Mouse (Mus musculus) liver, postnatal 0 days (tissue): Measurements from ENCODE around the gene Dtnb.

Source experiments
- CTCF ChIP-seq: sonication (generic); IDR thresholded peaks from 2 replicates; pipeline ENCODE4 v1.5.1; 2016; ENCODE audit warnings: antibody characterized with exemption, low read depth
- EP300 ChIP-seq: IDR thresholded peaks from 2 replicates; pipeline ENCODE4 v1.6.1; 2016; ENCODE audit warnings: antibody characterized with exemption, low read depth, mild to moderate bottlenecking

DNA sequence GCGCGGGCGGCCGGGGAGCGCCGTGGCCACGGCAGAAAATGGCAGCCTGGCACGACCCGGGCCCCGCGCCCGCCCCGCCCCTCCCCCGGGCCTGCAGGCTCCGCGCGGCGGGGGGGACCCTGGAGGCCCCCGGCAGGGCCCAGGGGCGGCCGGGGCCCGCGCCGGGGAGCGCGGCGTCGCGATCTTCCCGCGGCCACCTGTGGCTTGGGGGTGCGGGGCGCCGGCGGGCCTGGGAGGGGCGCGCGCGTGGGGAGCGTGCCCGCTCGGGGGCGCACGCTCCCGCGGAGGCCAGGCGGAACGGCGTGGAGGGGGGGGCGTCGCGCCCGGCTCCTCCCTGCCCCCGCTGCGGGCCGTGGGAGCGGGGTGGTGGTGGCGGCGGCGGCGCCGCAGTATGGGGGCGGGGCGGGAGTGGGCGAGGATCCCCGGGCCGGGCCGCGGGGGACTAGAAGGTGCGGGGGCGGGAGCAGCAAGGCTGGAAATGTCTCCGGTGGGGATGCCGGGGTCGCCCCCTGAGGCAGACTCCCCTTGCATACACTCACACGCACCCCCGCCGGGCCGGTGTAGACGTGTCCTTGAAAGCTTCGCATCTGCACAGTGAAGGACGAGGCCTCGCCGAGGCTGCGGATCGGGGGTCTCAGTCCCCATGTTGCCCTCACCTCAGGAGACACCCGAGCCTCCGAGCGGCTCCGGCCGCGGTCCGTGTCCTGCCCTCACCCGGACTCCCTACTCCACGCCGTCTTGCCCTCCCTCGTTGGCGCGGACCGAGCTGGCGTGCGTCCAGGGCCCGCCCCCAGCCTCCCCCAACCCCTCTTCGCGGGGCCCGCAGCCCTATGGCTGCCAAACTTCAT is 235.6 kb downstream of the Dtnb start:
- no peak for TF ChIP-seq EP300
- TF ChIP-seq CTCF, result no peak
